In the genomic region with DNA sequence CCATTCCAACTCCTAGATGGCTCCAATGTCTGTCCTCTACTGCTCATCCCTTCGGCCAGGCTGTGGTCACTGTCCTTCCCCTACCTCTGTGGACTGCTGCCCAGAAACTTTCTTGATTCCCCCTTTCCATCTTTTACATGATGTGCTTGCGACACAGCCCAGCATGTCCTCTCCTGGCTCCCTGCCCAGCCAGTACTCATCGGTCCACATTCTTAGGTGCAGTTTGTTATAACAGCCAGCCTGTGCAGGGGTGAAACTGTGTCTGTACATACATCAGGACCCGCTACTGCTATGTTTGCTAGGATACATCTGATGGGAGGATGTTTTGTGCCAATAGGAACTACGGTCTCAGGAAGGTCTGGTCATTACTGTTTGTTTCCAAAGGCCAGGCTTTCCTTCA, we compare ENCODE assay signal across 10 mouse cellular contexts.
DNase-seq lines count a peak whose midpoint lies in the region; ATAC-seq and TF ChIP-seq lines count a peak whose summit lies in the region.
"Had no signal": no experiment of that assay in that cellular context is flagged by ENCODE, and none has a peak within 500 bp of the region (broad histone marks: within the 10 kb centered on the region; RNA-seq: fewer than 3 reads in every experiment).

No protein-coding gene starts in this region.

- intact Hi-C loops in gastrocnemius, adult 2 months (cut with DNase I), result no loop called here
- intact Hi-C loops in left cerebral cortex, postnatal 25 days (cut with DNase I), result loop anchor here (10.0 kb wide), 1 partner anchor 91 kb away; no protein-coding TSS in a partner anchor

- no peak overlapping the region for H3K9ac ChIP-seq in liver, adult 2 months (ENCODE audit: low read depth, low read length)
- H3K9ac ChIP-seq in liver, embryonic 12.5 days, result no peak overlapping the region
- H3K9ac ChIP-seq in intestine, embryonic 15.5 days, result no peak overlapping the region
- H3K9ac ChIP-seq in stomach, embryonic 16.5 days (ENCODE audit: low read length), result 0 out of 2 replicates have a peak overlapping the region, but pooled peaks have one; percentile 20

- H3K27ac ChIP-seq in gastrocnemius, adult 2 months, result no peak overlapping the region
- no peak overlapping the region for H3K27ac ChIP-seq in liver, adult 2 months (replicated peaks; ENCODE audit: insufficient read depth, low read depth, low read length)
- H3K27ac ChIP-seq in liver, embryonic 12.5 days, result no peak overlapping the region
- peak overlapping the region; percentile 24; the same call in 1 of the 2 replicates for H3K27ac ChIP-seq in intestine, embryonic 15.5 days
- peak overlapping the region; percentile 71 for H3K27ac ChIP-seq in stomach, embryonic 16.5 days (ENCODE audit: low read length)
- H3K27ac ChIP-seq: left cerebral cortex, adult 2 months had no signal

- H3K27me3 ChIP-seq in liver, adult 2 months (ENCODE audit: control insufficient read depth, insufficient read depth, low read length), result no peaks in the 10 kb centered on the region
- H3K27me3 ChIP-seq in liver, embryonic 12.5 days (replicated peaks), result no peaks in the 10 kb centered on the region
- no peaks in the 10 kb centered on the region for H3K27me3 ChIP-seq in intestine, embryonic 15.5 days (replicated peaks)
- H3K27me3 ChIP-seq in stomach, embryonic 16.5 days (ENCODE audit: control insufficient read depth, insufficient read depth, low read length), result no peaks in the 10 kb centered on the region
- H3K27me3 ChIP-seq: megakaryocyte, embryonic 14.5 days had no signal

- no peak for ATAC-seq in liver, embryonic 12.5 days
- ATAC-seq in intestine, embryonic 15.5 days, result no peak
- no peak for ATAC-seq in stomach, embryonic 16.5 days (ENCODE audit: insufficient read depth, low FRiP score)
- ATAC-seq in CD4-positive, CD25-positive, alpha-beta regulatory T cell, adult 4 months, result no peak

- peaks cover 6% of the 10 kb centered on the region for H3K36me3 ChIP-seq in liver, adult 2 months (ENCODE audit: control insufficient read depth, insufficient read depth, low read length)
- H3K36me3 ChIP-seq in liver, embryonic 12.5 days, result peaks cover 26% of the 10 kb centered on the region
- H3K36me3 ChIP-seq in intestine, embryonic 15.5 days, result peaks cover 27% of the 10 kb centered on the region
- peaks cover 24% of the 10 kb centered on the region; the same call in 1 of the 2 replicates for H3K36me3 ChIP-seq in stomach, embryonic 16.5 days (ENCODE audit: control insufficient read depth, insufficient read depth, low read length)

- TF ChIP-seq POLR2A in liver, adult 2 months (IDR thresholded peaks at IDR 0.05; ENCODE audit: extremely low read depth, insufficient read depth, low read length), result no peak

- no peaks in the 10 kb centered on the region for H3K9me3 ChIP-seq in liver, embryonic 12.5 days (replicated peaks)
- H3K9me3 ChIP-seq in intestine, embryonic 15.5 days, result no peaks in the 10 kb centered on the region
- H3K9me3 ChIP-seq in stomach, embryonic 16.5 days (replicated peaks; ENCODE audit: control insufficient read depth, low read length), result no peaks in the 10 kb centered on the region

- H3K4me2 ChIP-seq in liver, embryonic 12.5 days, result no peak overlapping the region
- H3K4me2 ChIP-seq in intestine, embryonic 15.5 days (replicated peaks), result no peak overlapping the region
- no peak overlapping the region for H3K4me2 ChIP-seq in stomach, embryonic 16.5 days (ENCODE audit: low read depth, low read length)

- no peak overlapping the region for H3K4me3 ChIP-seq in gastrocnemius, adult 2 months
- no peak overlapping the region for H3K4me3 ChIP-seq in liver, adult 2 months (ENCODE audit: insufficient read depth, low read depth, low read length)
- H3K4me3 ChIP-seq in liver, embryonic 12.5 days, result no peak overlapping the region
- no peak overlapping the region for H3K4me3 ChIP-seq in intestine, embryonic 15.5 days (replicated peaks)
- no peak overlapping the region for H3K4me3 ChIP-seq in stomach, embryonic 16.5 days (replicated peaks; ENCODE audit: low read length)
- H3K4me3 ChIP-seq: left cerebral cortex, adult 2 months; megakaryocyte, embryonic 14.5 days had no signal

- WGBS in liver, adult 2 months, result 25% methylated on average over 5 of the region's 5 CpGs
- 68% methylated on average over 5 of the region's 5 CpGs for WGBS in liver, embryonic 12.5 days (ENCODE audit: insufficient replicate concordance)
- 58% methylated on average over 5 of the region's 5 CpGs for WGBS in intestine, embryonic 15.5 days
- 57% methylated on average over 5 of the region's 5 CpGs for WGBS in stomach, embryonic 16.5 days

- DNase-seq in gastrocnemius, adult 2 months, result peak; percentile 24
- no peak for DNase-seq in gastrocnemius, adult 8-10 months (ENCODE audit: low spot score in 2 of 2)
- DNase-seq in liver, adult 2 months (ENCODE audit: extremely low read depth, low read depth, low spot score), result peak; percentile 12
- no peak for DNase-seq in left cerebral cortex, postnatal 25 days (ENCODE audit: low spot score in 2 of 2)

- H3K4me1 ChIP-seq in liver, adult 2 months (ENCODE audit: control insufficient read depth, insufficient read depth, low read length), result no peaks in the 10 kb centered on the region
- no peaks in the 10 kb centered on the region for H3K4me1 ChIP-seq in liver, embryonic 12.5 days
- peaks cover 10% of the 10 kb centered on the region for H3K4me1 ChIP-seq in intestine, embryonic 15.5 days (replicated peaks)
- H3K4me1 ChIP-seq in stomach, embryonic 16.5 days (ENCODE audit: control insufficient read depth, insufficient read depth, low read length), result peaks cover 12% of the 10 kb centered on the region
- H3K4me1 ChIP-seq: megakaryocyte, embryonic 14.5 days had no signal

- no peaks in the 10 kb centered on the region for H3K79me2 ChIP-seq in liver, adult 2 months (ENCODE audit: control insufficient read depth, insufficient read depth, low read length)

- no peak for TF ChIP-seq CTCF in gastrocnemius, adult 2 months (IDR thresholded peaks at IDR 0.05)
- TF ChIP-seq CTCF in liver, adult 2 months (IDR thresholded peaks at IDR 0.05; ENCODE audit: low read depth, low read length), result no peak

Comparison
In these comparisons a context has a peak if more than half of its experiments do, and no peak if none do; other contexts are left out.
1. DNase-seq: peak in gastrocnemius, adult 2 months (single experiment) and liver, adult 2 months (single experiment); none in gastrocnemius, adult 8-10 months (0 of 2) and left cerebral cortex, postnatal 25 days (0 of 2).
2. H3K27ac ChIP-seq: peak in intestine, embryonic 15.5 days (single experiment) and stomach, embryonic 16.5 days (single experiment); none in gastrocnemius, adult 2 months (single experiment), liver, adult 2 months (single experiment) and liver, embryonic 12.5 days (single experiment).